Mouse (Mus musculus) G1E (cell line): ENCODE measurements around the gene Tmem63a.

Experiments used
- CTCF ChIP-seq: IDR thresholded peaks from 2 replicates; pipeline ENCODE4 v1.5.1; 2012; ENCODE audit warnings: low read depth, low read length, inconsistent platforms, mixed read lengths
- GATA1 ChIP-seq: IDR thresholded peaks from 2 replicates; pipeline ENCODE4 v1.6.1; 2012; ENCODE audit warnings: borderline replicate concordance, low read length, inconsistent platforms, mixed read lengths
- GATA2 ChIP-seq: IDR thresholded peaks from 2 replicates; pipeline ENCODE4 v1.6.1; 2012; ENCODE audit warnings: low read depth, low read length, inconsistent platforms, borderline replicate concordance
- POLR2AphosphoS5 ChIP-seq: IDR thresholded peaks from 2 replicates; pipeline ENCODE4 v1.6.1; 2012; ENCODE audit warnings: low read depth, low read length, inconsistent platforms; ENCODE audit not compliant: insufficient replicate concordance

GRCm38 (mm10) chr1:181005331-181005730, 63.2 kb downstream of the Tmem63a start:
- no peak for TF ChIP-seq CTCF
- no peak for TF ChIP-seq GATA1
- no peak for TF ChIP-seq GATA2
- TF ChIP-seq POLR2AphosphoS5: no peak
